Mouse (Mus musculus) MEL (cell line): ENCODE results near the gene Alg5. TPM values are rescaled to one million over a fixed set of nuclear protein-coding genes. Genes with fewer than 3 reads are reported as not detected.

Experiments
- DNase-seq: peaks from one replicate; pipeline ENCODE4 v3.0.0; 2011; ENCODE audit warnings: low read depth, low spot score
- H3K27ac ChIP-seq: 2 replicates; pipeline ENCODE4 v1.5.1; 2012; ENCODE audit warnings: low read depth, mild to moderate bottlenecking, control low read depth, low read length, moderate library complexity; ENCODE audit not compliant: control insufficient read depth
- H3K27me3 ChIP-seq, 2 experiments: fragments of 150-350 bp in 1 of 2; sonication (generic) in 1 of 2; 2 replicates each; pipeline ENCODE4 v1.6.1; 2012; ENCODE audit warnings: low read length in 2 of 2, mild to moderate bottlenecking in 2 of 2, improper control_type of control experiment in 1 of 2, moderate library complexity in 1 of 2; ENCODE audit not compliant: insufficient read depth in 2 of 2, control insufficient read depth in 1 of 2
- H3K36me3 ChIP-seq, 2 experiments: 2 replicates each; pipeline ENCODE4 v1.6.1; 2012 to 2014; ENCODE audit warnings: low read length in 2 of 2, improper control_type of control experiment in 1 of 2, inconsistent platforms in 1 of 2, mild to moderate bottlenecking in 1 of 2; ENCODE audit not compliant: insufficient read depth in 2 of 2, control insufficient read depth in 1 of 2
- H3K4me1 ChIP-seq, 2 experiments: fragments of 150-350 bp in 1 of 2; sonication (generic) in 1 of 2; 2 replicates each; pipeline ENCODE4 v1.6.1; 2012; ENCODE audit warnings: low read length in 2 of 2, improper control_type of control experiment in 1 of 2, mild to moderate bottlenecking in 1 of 2; ENCODE audit not compliant: insufficient read depth in 2 of 2, control insufficient read depth in 1 of 2
- H3K4me3 ChIP-seq, 2 experiments: fragments of 150-350 bp in 1 of 2; sonication (generic) in 1 of 2; 2 replicates each; pipeline ENCODE4 v1.5.1; 2012; ENCODE audit warnings: low read depth in 2 of 2, low read length in 2 of 2, mild to moderate bottlenecking in 2 of 2, moderate library complexity in 2 of 2, control low read depth in 1 of 2, improper control_type of control experiment in 1 of 2; ENCODE audit not compliant: control insufficient read depth in 1 of 2, insufficient read depth in 1 of 2
- H3K79me2 ChIP-seq: 2 replicates; pipeline ENCODE4 v1.6.1; 2012; ENCODE audit warnings: mild to moderate bottlenecking, low read length, moderate library complexity; ENCODE audit not compliant: control insufficient read depth, poor library complexity, insufficient read depth
- H3K9ac ChIP-seq: 2 replicates; pipeline ENCODE4 v1.6.1; 2012; ENCODE audit warnings: low read depth, mild to moderate bottlenecking, control low read depth, low read length, moderate library complexity; ENCODE audit not compliant: control insufficient read depth, poor library complexity, severe bottlenecking
- H3K9me3 ChIP-seq: fragments of 150-350 bp; sonication (generic); replicated peaks from 2 replicates; pipeline ENCODE4 v1.6.1; 2012; ENCODE audit warnings: mild to moderate bottlenecking, low read length, improper control_type of control experiment, moderate library complexity; ENCODE audit not compliant: insufficient read depth
- BHLHE40 ChIP-seq: IDR thresholded peaks from 2 replicates; pipeline ENCODE4 v1.6.1; 2012; ENCODE audit warnings: low read depth, mild to moderate bottlenecking, inconsistent platforms, low read length, improper control_type of control experiment, borderline replicate concordance
- CHD1 ChIP-seq: IDR thresholded peaks from 2 replicates; pipeline ENCODE4 v1.6.1; 2012; ENCODE audit warnings: low read depth, mild to moderate bottlenecking, inconsistent platforms, low read length, improper control_type of control experiment
- CHD2 ChIP-seq: IDR thresholded peaks from 2 replicates; pipeline ENCODE4 v1.6.1; 2011; ENCODE audit warnings: low read length, improper control_type of control experiment
- CTCF ChIP-seq, 3 experiments: IDR thresholded peaks in 2 of 3; conservative IDR thresholded peaks in 1 of 3; 2 replicates each; pipeline ENCODE4 v1.5.1; 2011 to 2012; ENCODE audit warnings: low read length in 3 of 3, low read depth in 2 of 3, mild to moderate bottlenecking in 2 of 3, improper control_type of control experiment in 1 of 3, inconsistent platforms in 1 of 3, mixed read lengths in 1 of 3, moderate library complexity in 1 of 3; ENCODE audit not compliant: control insufficient read depth in 1 of 3, insufficient read depth in 1 of 3, poor library complexity in 1 of 3, severe bottlenecking in 1 of 3
- E2F4 ChIP-seq: IDR thresholded peaks from 2 replicates; pipeline ENCODE4 v1.6.1; 2011; ENCODE audit warnings: low read depth, low read length, improper control_type of control experiment, borderline replicate concordance
- ELF1 ChIP-seq: IDR thresholded peaks from 2 replicates; pipeline ENCODE4 v1.6.1; 2014; ENCODE audit warnings: low read depth, mild to moderate bottlenecking, inconsistent platforms, low read length, improper control_type of control experiment, moderate library complexity
- EP300 ChIP-seq, 2 experiments: IDR thresholded peaks; 2 replicates each; pipeline ENCODE4 v1.6.1; 2011; ENCODE audit warnings: improper control_type of control experiment in 2 of 2, low read length in 2 of 2, low read depth in 1 of 2, mild to moderate bottlenecking in 1 of 2
- ETS1 ChIP-seq: IDR thresholded peaks from 2 replicates; pipeline ENCODE4 v1.6.1; 2012; ENCODE audit warnings: low read depth, mild to moderate bottlenecking, inconsistent platforms, low read length, improper control_type of control experiment, moderate library complexity
- GABPA ChIP-seq: IDR thresholded peaks from 2 replicates; pipeline ENCODE4 v1.6.1; 2012; ENCODE audit warnings: low read depth, mild to moderate bottlenecking, inconsistent platforms, low read length, improper control_type of control experiment, moderate library complexity
- GATA1 ChIP-seq: IDR thresholded peaks from 2 replicates; pipeline ENCODE4 v1.6.1; 2011; ENCODE audit warnings: low read depth, low read length, improper control_type of control experiment
- HCFC1 ChIP-seq: IDR thresholded peaks from 2 replicates; pipeline ENCODE4 v1.6.1; 2012; ENCODE audit warnings: low read depth, mild to moderate bottlenecking, inconsistent platforms, low read length, improper control_type of control experiment, moderate library complexity
- JUND ChIP-seq: IDR thresholded peaks from 2 replicates; pipeline ENCODE4 v1.6.1; 2011; ENCODE audit warnings: low read depth, mild to moderate bottlenecking, improper control_type of control experiment, low read length
- KAT2A ChIP-seq: conservative IDR thresholded peaks from 2 replicates; pipeline ENCODE4 v1.6.1; 2012; ENCODE audit warnings: low read depth, low read length, improper control_type of control experiment, inconsistent platforms
- MAFK ChIP-seq: IDR thresholded peaks from 2 replicates; pipeline ENCODE4 v1.6.1; 2011; ENCODE audit warnings: low read depth, mild to moderate bottlenecking, low read length, improper control_type of control experiment, borderline replicate concordance
- MAX ChIP-seq: IDR thresholded peaks from 2 replicates; pipeline ENCODE4 v1.6.1; 2011; ENCODE audit warnings: low read length, improper control_type of control experiment
- MAZ ChIP-seq: IDR thresholded peaks from 2 replicates; pipeline ENCODE4 v1.6.1; 2012; ENCODE audit warnings: low read depth, mild to moderate bottlenecking, inconsistent platforms, low read length, improper control_type of control experiment
- MEF2A ChIP-seq: IDR thresholded peaks from 2 replicates; pipeline ENCODE4 v1.6.1; 2014; ENCODE audit warnings: low read depth, mild to moderate bottlenecking, inconsistent platforms, low read length, improper control_type of control experiment; ENCODE audit not compliant: poor library complexity, insufficient replicate concordance, severe bottlenecking; ENCODE audit errors: extremely low read depth
- MYB ChIP-seq: IDR thresholded peaks from 2 replicates; pipeline ENCODE4 v1.6.1; 2011; ENCODE audit warnings: mild to moderate bottlenecking, low read depth, low read length, improper control_type of control experiment
- MYC ChIP-seq: IDR thresholded peaks from 2 replicates; pipeline ENCODE4 v1.6.1; 2011; ENCODE audit warnings: low read depth, mild to moderate bottlenecking, low read length, improper control_type of control experiment, moderate library complexity
- NELFE ChIP-seq: IDR thresholded peaks from 2 replicates; pipeline ENCODE4 v1.6.1; 2011; ENCODE audit warnings: low read depth, low read length, improper control_type of control experiment
- NRF1 ChIP-seq: IDR thresholded peaks from 2 replicates; pipeline ENCODE4 v1.6.1; 2014; ENCODE audit warnings: low read depth, mild to moderate bottlenecking, inconsistent platforms, low read length, improper control_type of control experiment, moderate library complexity; ENCODE audit not compliant: poor library complexity, insufficient read depth, severe bottlenecking
- POLR2A ChIP-seq, 2 experiments: IDR thresholded peaks; 2 replicates each; pipeline ENCODE4 v1.6.1; 2011 to 2012; ENCODE audit warnings: low read length in 2 of 2, mild to moderate bottlenecking in 2 of 2, control low read depth in 1 of 2, improper control_type of control experiment in 1 of 2, low read depth in 1 of 2, moderate library complexity in 1 of 2; ENCODE audit not compliant: control insufficient read depth in 1 of 2, insufficient read depth in 1 of 2, poor library complexity in 1 of 2
- POLR2AphosphoS2 ChIP-seq: IDR thresholded peaks from 2 replicates; pipeline ENCODE4 v1.6.1; 2011; ENCODE audit warnings: low read length, improper control_type of control experiment
- POLR2AphosphoS5 ChIP-seq: IDR thresholded peaks from 2 replicates; pipeline ENCODE4 v1.6.1; 2012; ENCODE audit warnings: low read depth, borderline replicate concordance, mild to moderate bottlenecking, inconsistent platforms, low read length, moderate library complexity, mixed read lengths
- RAD21 ChIP-seq: IDR thresholded peaks from 2 replicates; pipeline ENCODE4 v1.6.1; 2011; ENCODE audit warnings: mild to moderate bottlenecking, low read depth, low read length, improper control_type of control experiment
- RCOR1 ChIP-seq: IDR thresholded peaks from 2 replicates; pipeline ENCODE4 v1.6.1; 2012; ENCODE audit warnings: low read depth, mild to moderate bottlenecking, inconsistent platforms, low read length, improper control_type of control experiment
- SIN3A ChIP-seq: IDR thresholded peaks from 2 replicates; pipeline ENCODE4 v1.6.1; 2012; ENCODE audit warnings: low read length, improper control_type of control experiment, inconsistent platforms
- SMC3 ChIP-seq: IDR thresholded peaks from 2 replicates; pipeline ENCODE4 v1.6.1; 2011; ENCODE audit warnings: low read depth, low read length, improper control_type of control experiment
- TAL1 ChIP-seq: IDR thresholded peaks from 2 replicates; pipeline ENCODE4 v1.6.1; 2012; ENCODE audit warnings: mild to moderate bottlenecking, inconsistent platforms, low read length, moderate library complexity, mixed read lengths
- TBP ChIP-seq: IDR thresholded peaks from 2 replicates; pipeline ENCODE4 v1.8.0; 2011; ENCODE audit warnings: low read depth, low read length, improper control_type of control experiment
- TCF12 ChIP-seq: IDR thresholded peaks from 2 replicates; pipeline ENCODE4 v1.6.1; 2014; ENCODE audit warnings: low read depth, mild to moderate bottlenecking, inconsistent platforms, low read length, improper control_type of control experiment, moderate library complexity
- UBTF ChIP-seq: IDR thresholded peaks from 2 replicates; pipeline ENCODE4 v1.6.1; 2012; ENCODE audit warnings: low read depth, mild to moderate bottlenecking, inconsistent platforms, low read length, improper control_type of control experiment, moderate library complexity, borderline replicate concordance; ENCODE audit not compliant: insufficient read depth
- USF1 ChIP-seq: IDR thresholded peaks from 2 replicates; pipeline ENCODE4 v1.6.1; 2014; ENCODE audit warnings: low read depth, mild to moderate bottlenecking, inconsistent platforms, low read length, improper control_type of control experiment, moderate library complexity
- USF2 ChIP-seq, 2 experiments: IDR thresholded peaks; 2 replicates each; pipeline ENCODE4 v1.6.1; 2011 to 2012; ENCODE audit warnings: improper control_type of control experiment in 2 of 2, low read length in 2 of 2, borderline replicate concordance in 1 of 2, inconsistent platforms in 1 of 2, low read depth in 1 of 2, mild to moderate bottlenecking in 1 of 2; ENCODE audit not compliant: insufficient read depth in 1 of 2
- ZC3H11A ChIP-seq: IDR thresholded peaks from 2 replicates; pipeline ENCODE4 v1.6.1; 2012; ENCODE audit warnings: low read depth, mild to moderate bottlenecking, inconsistent platforms, low read length, improper control_type of control experiment
- ZKSCAN1 ChIP-seq: IDR thresholded peaks from 2 replicates; pipeline ENCODE4 v1.6.1; 2012; ENCODE audit warnings: low read depth, mild to moderate bottlenecking, inconsistent platforms, low read length, improper control_type of control experiment, moderate library complexity
- ZMIZ1 ChIP-seq: IDR thresholded peaks from 2 replicates; pipeline ENCODE4 v1.6.1; 2012; ENCODE audit warnings: low read depth, mild to moderate bottlenecking, inconsistent platforms, low read length, improper control_type of control experiment, moderate library complexity
- ZNF384 ChIP-seq: IDR thresholded peaks from 2 replicates; pipeline ENCODE4 v1.6.1; 2012; ENCODE audit warnings: low read depth, mild to moderate bottlenecking, inconsistent platforms, low read length, improper control_type of control experiment
- polyA plus RNA-seq, 2 experiments: library from polyadenylated mRNA; stranded (reverse) in 1 of 2; unstranded in 1 of 2; fragments of >175 nt in 1 of 2; fragments of >200 nt in 1 of 2; gene quantifications; 2 replicates each; pipeline versions ENCODE4 v1.2.1 to v1.2.4; 2012; ENCODE audit warnings: low replicate concordance in 2 of 2, low read depth in 1 of 2; ENCODE audit not compliant: insufficient read length in 2 of 2, insufficient read depth in 1 of 2, missing spikeins in 1 of 2
- total RNA-seq: library from RNA; depleted of rRNA; stranded (reverse); fragments of 300-350 nt; gene quantifications from 2 replicates; pipeline ENCODE4 v1.2.3, GENCODE M21; 2012

The Alg5 gene
- total and polyA plus RNA-seq, 3 experiments = 34.8 to 44.0 TPM; not detected in 1

DNA sequence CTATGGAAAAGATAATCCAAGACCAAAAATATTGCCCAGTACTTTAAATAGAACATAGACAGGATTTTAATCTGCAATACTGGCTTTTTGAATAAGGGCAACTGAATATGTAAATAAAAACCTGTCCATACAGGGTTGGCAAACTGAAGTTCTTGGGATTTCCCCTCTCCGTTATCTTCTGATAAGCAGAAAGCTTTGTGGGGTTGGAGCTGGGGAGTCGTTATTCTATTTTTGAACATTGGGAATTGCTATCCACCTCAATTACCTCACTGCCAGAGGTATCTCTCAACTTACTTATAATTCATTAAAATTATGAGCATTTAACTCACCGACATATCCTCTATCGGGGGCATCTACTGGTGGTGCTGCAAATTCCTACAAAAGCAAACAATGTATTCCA is 3.0 kb upstream of the Alg5 start:
- Histone ChIP-seq H3K9ac (peak overlapping the region; percentile 25; the same call in 1 of the 2 replicates), H3K79me2 (peaks cover 32% of the 10 kb centered on the region), H3K4me3 (no peak overlapping the region), H3K36me3 (peaks cover 32 to 37% of the 10 kb centered on the region in 2 experiments), H3K9me3 (no peaks in the 10 kb centered on the region), H3K27ac (peak overlapping the region; percentile 57), H3K27me3 (no peaks in the 10 kb centered on the region), H3K4me1 (peaks cover 11 to 14% of the 10 kb centered on the region in 2 experiments)
- DNase-seq = no peak
- TF ChIP-seq CHD2 = no peak
- no peak for TF ChIP-seq RAD21
- TF ChIP-seq BHLHE40 = no peak
- TF ChIP-seq GABPA = no peak
- no peak for TF ChIP-seq SMC3
- no peak for TF ChIP-seq UBTF
- TF ChIP-seq HCFC1 = no peak
- TF ChIP-seq JUND = no peak
- TF ChIP-seq RCOR1 = peak; percentile 40; the same call in 1 of the 2 replicates
- TF ChIP-seq SIN3A = no peak
- no peak for TF ChIP-seq ZC3H11A
- TF ChIP-seq POLR2A (IDR thresholded peaks at IDR 0.05; ENCODE audit: control insufficient read depth in 1 of 2, insufficient read depth in 1 of 2, low read depth in 1 of 2, low read length in 2 of 2, poor library complexity in 1 of 2) = 0 out of 4 replicates have a peak, but pooled peaks of 1 of the 2 experiments have one; percentile 2
- peak; percentile 52 for TF ChIP-seq TCF12
- no peak for TF ChIP-seq TBP
- TF ChIP-seq MEF2A = peak; percentile 91; the same call in 1 of the 2 replicates
- no peak for TF ChIP-seq ELF1
- TF ChIP-seq MAX = no peak
- TF ChIP-seq NELFE = peak; percentile 18; the same call in 1 of the 2 replicates
- no peak for TF ChIP-seq CHD1
- no peak for TF ChIP-seq CTCF (IDR thresholded peaks at IDR 0.05 in 2 of 3, conservative IDR thresholded peaks at IDR 0.05 in 1 of 3; ENCODE audit: control insufficient read depth in 1 of 3, insufficient read depth in 1 of 3, low read depth in 2 of 3, low read length in 3 of 3, poor library complexity in 1 of 3, severe bottlenecking in 1 of 3)
- no peak for TF ChIP-seq MAZ
- TF ChIP-seq ZMIZ1 = no peak
- no peak for TF ChIP-seq MYC
- TF ChIP-seq USF1 = no peak
- TF ChIP-seq POLR2AphosphoS2 = no peak
- TF ChIP-seq TAL1 = no peak
- no peak for TF ChIP-seq NRF1
- no peak for TF ChIP-seq KAT2A
- no peak for TF ChIP-seq E2F4
- no peak for TF ChIP-seq POLR2AphosphoS5
- no peak for TF ChIP-seq GATA1
- peak; percentile 31 to 75; a peak in 2 of 4 replicates for TF ChIP-seq EP300 (IDR thresholded peaks at IDR 0.05; ENCODE audit: low read depth in 1 of 2, low read length in 2 of 2)
- no peak for TF ChIP-seq MAFK
- peak; percentile 70 for TF ChIP-seq ETS1
- TF ChIP-seq ZKSCAN1 = no peak
- 0 out of 2 replicates have a peak, but pooled peaks have one; percentile 56 for TF ChIP-seq MYB
- TF ChIP-seq USF2 (IDR thresholded peaks at IDR 0.05; ENCODE audit: borderline replicate concordance in 1 of 2, insufficient read depth in 1 of 2, low read depth in 1 of 2, low read length in 2 of 2) = no peak
- TF ChIP-seq ZNF384 = no peak
